Mouse (Mus musculus) hindbrain, embryonic 13.5 days (tissue): ENCODE results near the gene Itga9. TPM values are rescaled to one million over a fixed set of nuclear protein-coding genes. Genes with fewer than 3 reads are reported as not detected.

Experiments used
- ATAC-seq: fragments of 200-750 bp; cut with Nextera tagmentation; 2 replicates; pipeline ENCODE4 v1.8.0; 2017; ENCODE audit warnings: moderate TSS enrichment; ENCODE audit not compliant: low FRiP score
- H3K27ac ChIP-seq: fragments of 300-500 bp; sonication (generic); 2 replicates; pipeline ENCODE4 v1.5.1; 2015; ENCODE audit warnings: inconsistent platforms, mild to moderate bottlenecking, moderate library complexity
- H3K27me3 ChIP-seq: fragments of 300-500 bp; sonication (generic); 2 replicates; pipeline ENCODE4 v1.6.1; 2015; ENCODE audit warnings: mild to moderate bottlenecking, inconsistent platforms
- H3K36me3 ChIP-seq: fragments of 300-500 bp; sonication (generic); 2 replicates; pipeline ENCODE4 v1.6.1; 2015; ENCODE audit warnings: mild to moderate bottlenecking, inconsistent platforms
- H3K4me1 ChIP-seq: fragments of 300-500 bp; sonication (generic); replicated peaks from 2 replicates; pipeline ENCODE4 v1.6.1; 2015; ENCODE audit warnings: inconsistent platforms
- H3K4me2 ChIP-seq: fragments of 300-500 bp; sonication (generic); 2 replicates; pipeline ENCODE4 v1.6.1; 2015; ENCODE audit warnings: inconsistent platforms, mild to moderate bottlenecking, moderate library complexity
- H3K4me3 ChIP-seq: fragments of 300-500 bp; sonication (generic); 2 replicates; pipeline ENCODE4 v1.5.1; 2015; ENCODE audit warnings: mild to moderate bottlenecking, inconsistent platforms
- H3K9ac ChIP-seq: fragments of 300-500 bp; sonication (generic); 2 replicates; pipeline ENCODE4 v1.6.1; 2015; ENCODE audit warnings: mild to moderate bottlenecking, inconsistent platforms
- H3K9me3 ChIP-seq: fragments of 300-500 bp; sonication (generic); 2 replicates; pipeline ENCODE4 v1.6.1; 2016; ENCODE audit warnings: inconsistent platforms
- WGBS: fragments of 180-500 bp; shearing (Covaris S2); methylation state at CpG from one replicate; pipeline ENCODE4 v1.1.7; 2015; 5-methylcytosine and 5-hydroxymethylcytosine counted together
- polyA plus RNA-seq: library from polyadenylated mRNA; unstranded; fragments of >200 nt; fragmentation: Nextera tagmentation; extraction: Ambion mirVana; gene quantifications from 2 replicates; pipeline ENCODE4 v1.2.1, GENCODE M21; 2015

Itga9 gene
- polyA plus RNA-seq, 1 experiment from 2014 or later = 1.8 TPM

DNA sequence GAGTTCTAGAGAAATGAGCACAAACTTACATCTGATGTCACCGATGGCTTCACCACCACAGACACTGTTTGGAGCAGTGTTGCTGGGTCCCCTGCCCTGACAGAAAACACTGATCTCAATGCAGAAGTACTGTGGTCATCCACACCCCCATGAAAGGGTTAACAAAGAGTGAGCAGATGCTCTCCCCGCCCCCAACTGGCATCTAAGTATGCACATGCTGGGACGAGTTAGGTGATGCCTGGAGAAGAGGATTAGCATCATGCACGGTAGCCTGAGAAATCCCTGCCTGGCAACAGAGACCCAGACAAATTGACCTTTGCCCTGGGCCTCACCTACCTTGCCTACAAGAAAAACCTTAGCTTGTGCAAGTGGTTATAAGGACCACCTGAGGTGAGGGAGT lies 162.1 kb downstream of the Itga9 start:
- WGBS = 43% methylated on average over 4 of the region's 4 CpGs

DNA sequence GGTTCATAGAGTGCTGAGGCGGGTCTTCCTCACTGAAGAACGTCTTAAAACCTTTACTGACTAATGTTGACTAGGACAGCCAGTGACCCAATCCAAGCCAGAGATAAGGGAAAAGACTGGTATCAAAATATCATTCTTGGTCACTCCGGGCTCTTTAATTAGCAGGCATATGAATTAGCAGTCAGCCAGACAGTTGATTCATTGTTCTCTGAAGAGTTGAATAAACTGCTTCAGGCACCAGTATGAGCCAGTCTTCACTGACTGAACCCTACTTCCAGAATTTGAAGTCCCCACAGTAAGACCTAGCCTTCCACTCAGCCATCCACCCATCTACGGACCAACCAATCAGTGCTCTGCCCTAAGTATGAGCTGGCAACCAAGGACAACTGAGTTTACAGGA lies 163.9 kb downstream of the Itga9 start:
- Histone ChIP-seq H3K9ac (no peak overlapping the region), H3K9me3 (no peaks in the 10 kb centered on the region), H3K27me3 (no peaks in the 10 kb centered on the region), H3K4me3 (no peak overlapping the region), H3K4me1 (peaks cover 8% of the 10 kb centered on the region), H3K4me2 (no peak overlapping the region), H3K36me3 (no peaks in the 10 kb centered on the region), H3K27ac (no peak overlapping the region)
- ATAC-seq = no peak
- 83% methylated on average over 4 of the region's 4 CpGs for whole genome bisulfite sequencing

More for the DNA sequence above, 162.1 kb downstream of the Itga9 start:
- Histone ChIP-seq H3K27ac (no peak overlapping the region), H3K4me1 (peaks cover 16% of the 10 kb centered on the region), H3K36me3 (no peaks in the 10 kb centered on the region), H3K27me3 (no peaks in the 10 kb centered on the region), H3K4me3 (no peak overlapping the region), H3K9ac (no peak overlapping the region), H3K4me2 (no peak overlapping the region), H3K9me3 (no peaks in the 10 kb centered on the region)
- no peak for ATAC-seq

DNA sequence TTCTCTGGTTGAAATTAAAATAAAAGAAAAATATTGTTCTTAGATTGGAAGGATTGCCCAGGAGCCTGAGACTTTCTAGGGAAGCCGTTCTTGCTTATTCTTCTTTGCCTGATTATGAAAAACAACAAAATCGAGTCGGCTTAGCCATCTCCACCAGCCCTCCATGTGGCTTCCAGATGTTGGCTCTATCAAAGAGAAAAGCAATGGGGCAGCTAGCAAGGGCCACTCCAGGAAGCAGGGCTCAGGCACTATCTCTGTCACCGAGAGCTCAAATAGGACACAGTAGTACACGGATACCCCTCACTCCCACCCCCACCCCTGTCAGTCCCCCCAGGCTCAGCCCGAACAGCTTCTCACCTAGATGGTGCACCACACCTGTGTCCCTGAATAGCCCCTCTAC lies 168.2 kb downstream of the Itga9 start:
- Histone ChIP-seq H3K4me1 (peaks cover 5% of the 10 kb centered on the region; the same call in 1 of the 2 replicates), H3K9ac (no peak overlapping the region), H3K9me3 (no peaks in the 10 kb centered on the region), H3K27me3 (no peaks in the 10 kb centered on the region), H3K27ac (no peak overlapping the region), H3K4me2 (no peak overlapping the region), H3K4me3 (no peak overlapping the region), H3K36me3 (no peaks in the 10 kb centered on the region)
- no peak for ATAC-seq
- WGBS = 83% methylated on average over 6 of the region's 6 CpGs

DNA sequence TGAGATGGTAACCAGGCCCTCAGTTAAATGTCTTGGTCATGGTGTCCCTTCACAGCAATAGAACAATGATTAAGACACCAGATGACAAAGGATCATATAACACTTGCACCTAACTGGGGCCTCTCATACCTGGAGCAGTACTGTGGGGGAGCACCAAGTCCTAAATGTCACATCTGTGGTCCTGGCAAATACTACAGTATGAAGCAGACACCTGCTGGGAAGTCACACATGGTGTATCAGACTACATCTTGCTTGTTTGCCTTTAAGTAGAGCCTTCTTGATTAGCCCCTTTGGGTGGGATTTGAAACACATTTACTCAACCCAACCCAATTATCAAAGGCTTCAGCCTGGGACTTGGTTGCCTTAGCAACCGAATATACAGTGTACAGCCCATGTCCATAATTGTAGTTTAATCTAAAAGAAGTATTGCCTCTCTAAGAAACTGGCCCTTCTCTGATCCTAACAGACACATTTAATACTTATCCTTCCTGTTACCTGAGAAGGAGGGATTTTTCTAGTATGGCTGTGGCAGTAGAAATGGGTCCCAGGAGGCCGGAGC lies 170.5 kb downstream of the Itga9 start:
- Histone ChIP-seq H3K27me3 (no peaks in the 10 kb centered on the region), H3K9ac (no peak overlapping the region), H3K4me1 (peaks cover 5% of the 10 kb centered on the region; the same call in 1 of the 2 replicates), H3K4me3 (no peak overlapping the region), H3K4me2 (no peak overlapping the region), H3K9me3 (no peaks in the 10 kb centered on the region), H3K36me3 (no peaks in the 10 kb centered on the region), H3K27ac (no peak overlapping the region)
- 95% methylated on average over 2 of the region's 2 CpGs for WGBS
- no peak for ATAC-seq

DNA sequence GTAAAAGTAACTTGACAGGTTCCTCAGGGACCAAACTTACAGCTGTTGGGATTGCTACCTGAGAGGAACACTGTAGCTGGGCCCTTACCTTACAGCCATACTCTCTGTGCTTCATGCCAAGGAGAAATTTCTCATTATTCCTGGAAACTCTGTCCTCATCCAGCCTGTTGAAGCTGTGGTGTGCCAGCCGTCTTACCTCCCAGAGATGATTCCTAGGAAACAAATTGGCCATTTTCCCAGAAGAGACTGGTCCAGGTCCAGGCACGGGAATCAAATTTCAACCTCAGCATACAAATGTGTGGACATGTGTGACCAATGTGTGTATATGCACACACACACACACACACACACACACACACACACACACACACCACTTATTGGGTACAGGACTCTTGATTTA lies 172.1 kb downstream of the Itga9 start:
- no peak overlapping the region for H3K27ac ChIP-seq
- ATAC-seq = no peak
- no peak overlapping the region for H3K9ac ChIP-seq
- peaks cover 5% of the 10 kb centered on the region; the same call in 1 of the 2 replicates for H3K4me1 ChIP-seq
- no peak overlapping the region for H3K4me2 ChIP-seq
- no peaks in the 10 kb centered on the region for H3K36me3 ChIP-seq
- 58% methylated on average over 2 of the region's 2 CpGs for WGBS
- no peak overlapping the region for H3K4me3 ChIP-seq
- H3K27me3 ChIP-seq = no peaks in the 10 kb centered on the region
- H3K9me3 ChIP-seq = no peaks in the 10 kb centered on the region

DNA sequence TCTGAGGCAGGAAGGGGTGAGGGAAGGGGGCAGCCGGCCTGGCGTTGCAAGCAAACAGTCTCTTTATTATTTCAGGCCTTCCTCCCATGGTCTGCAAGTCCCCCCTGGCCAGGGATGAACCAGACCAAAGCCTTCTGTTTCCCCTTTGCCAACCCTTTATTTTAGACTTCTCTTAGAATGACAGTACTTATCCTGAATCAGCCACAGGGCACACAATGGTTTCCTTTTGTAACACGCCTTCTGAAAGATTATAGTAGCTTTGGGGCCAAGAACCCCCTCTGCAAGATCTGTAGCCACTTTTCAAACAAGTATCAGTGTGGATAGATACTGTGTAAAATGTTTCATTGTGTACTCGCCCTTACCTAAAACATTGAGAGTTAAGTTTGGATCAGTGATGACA lies 178.1 kb downstream of the Itga9 start:
- no peak for ATAC-seq
- Histone ChIP-seq H3K4me2 (no peak overlapping the region), H3K36me3 (no peaks in the 10 kb centered on the region), H3K9me3 (no peaks in the 10 kb centered on the region), H3K9ac (no peak overlapping the region), H3K4me3 (no peak overlapping the region), H3K27me3 (no peaks in the 10 kb centered on the region), H3K27ac (no peak overlapping the region), H3K4me1 (no peaks in the 10 kb centered on the region)
- 65% methylated on average over 4 of the region's 4 CpGs for WGBS

DNA sequence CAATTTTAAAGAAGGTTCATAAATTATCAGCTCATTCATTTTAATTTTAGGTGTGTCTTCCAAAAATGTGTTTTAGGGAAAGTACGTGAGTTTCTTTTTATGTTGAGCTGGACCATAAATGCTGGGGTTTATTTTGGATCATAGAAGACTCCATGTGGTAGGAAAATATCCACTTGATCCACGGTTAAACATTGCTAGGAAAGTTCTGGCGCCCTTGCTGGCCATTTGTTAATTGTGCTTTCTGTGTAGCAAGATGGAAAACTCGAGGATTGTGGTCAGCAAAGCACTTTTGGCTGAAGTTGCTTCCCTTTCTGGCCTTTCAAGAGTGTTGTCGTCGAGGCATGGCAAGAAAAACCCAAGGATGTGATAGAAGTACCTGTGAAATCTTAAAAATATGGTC lies 179.3 kb downstream of the Itga9 start:
- Histone ChIP-seq H3K27ac (no peak overlapping the region), H3K9me3 (no peaks in the 10 kb centered on the region), H3K4me1 (peaks cover 2% of the 10 kb centered on the region; the same call in 1 of the 2 replicates), H3K36me3 (no peaks in the 10 kb centered on the region), H3K4me3 (no peak overlapping the region), H3K27me3 (no peaks in the 10 kb centered on the region), H3K4me2 (no peak overlapping the region), H3K9ac (no peak overlapping the region)
- 85% methylated on average over 6 of the region's 6 CpGs for WGBS
- ATAC-seq = no peak

DNA sequence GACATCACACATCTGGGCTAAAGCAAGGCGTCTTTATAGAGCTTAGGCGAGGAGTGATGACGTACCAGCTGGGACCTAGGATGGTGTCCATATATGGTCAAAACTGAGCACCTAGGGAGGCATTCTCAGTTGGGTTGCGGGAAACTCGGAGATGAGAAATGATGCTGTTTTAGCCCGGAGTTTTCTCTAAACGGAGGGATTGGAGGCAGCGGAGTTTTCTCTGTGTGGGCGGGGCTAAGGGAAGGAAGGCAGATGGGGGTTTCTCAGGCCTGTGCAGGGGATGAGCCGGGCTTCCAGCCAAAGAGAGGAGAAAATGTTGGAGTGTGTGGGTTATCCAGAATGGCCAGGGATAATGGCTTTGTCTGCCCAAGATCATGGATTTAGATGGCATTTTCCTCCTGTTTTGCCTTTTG lies 182.4 kb downstream of the Itga9 start:
- no peak overlapping the region for H3K4me3 ChIP-seq
- no peak overlapping the region for H3K4me2 ChIP-seq
- peaks cover 14% of the 10 kb centered on the region for H3K4me1 ChIP-seq
- no peaks in the 10 kb centered on the region for H3K9me3 ChIP-seq
- no peaks in the 10 kb centered on the region for H3K36me3 ChIP-seq
- H3K27me3 ChIP-seq = no peaks in the 10 kb centered on the region
- ATAC-seq = no peak
- H3K9ac ChIP-seq = no peak overlapping the region
- no peak overlapping the region for H3K27ac ChIP-seq
- whole genome bisulfite sequencing = 66% methylated on average over 10 of the region's 10 CpGs

DNA sequence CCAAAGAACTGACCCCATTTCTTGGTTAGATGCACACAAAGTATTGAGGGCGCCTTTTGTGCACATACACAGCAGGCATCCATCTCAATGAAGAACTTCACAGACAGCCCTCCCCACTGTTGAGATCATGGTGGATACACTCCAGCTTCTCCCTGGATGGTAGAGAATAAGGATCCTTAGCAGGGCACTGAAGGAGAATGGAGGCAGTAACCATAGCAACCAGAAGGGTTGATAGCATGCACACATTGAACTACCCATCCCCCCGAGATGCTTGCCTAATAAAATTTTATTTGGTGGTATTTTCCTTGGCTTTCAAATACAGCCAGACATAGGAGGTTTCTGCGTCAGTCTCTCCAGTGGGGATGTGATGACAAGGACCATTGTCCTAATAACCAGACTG lies 184.7 kb downstream of the Itga9 start:
- Histone ChIP-seq H3K4me1 (peaks cover 17% of the 10 kb centered on the region), H3K36me3 (no peaks in the 10 kb centered on the region), H3K27me3 (no peaks in the 10 kb centered on the region), H3K4me2 (no peak overlapping the region), H3K4me3 (no peak overlapping the region), H3K9ac (no peak overlapping the region), H3K9me3 (no peaks in the 10 kb centered on the region), H3K27ac (peak overlapping the region; percentile 55)
- WGBS = 40% methylated on average over 3 of the region's 3 CpGs
- ATAC-seq = peak; percentile 69

DNA sequence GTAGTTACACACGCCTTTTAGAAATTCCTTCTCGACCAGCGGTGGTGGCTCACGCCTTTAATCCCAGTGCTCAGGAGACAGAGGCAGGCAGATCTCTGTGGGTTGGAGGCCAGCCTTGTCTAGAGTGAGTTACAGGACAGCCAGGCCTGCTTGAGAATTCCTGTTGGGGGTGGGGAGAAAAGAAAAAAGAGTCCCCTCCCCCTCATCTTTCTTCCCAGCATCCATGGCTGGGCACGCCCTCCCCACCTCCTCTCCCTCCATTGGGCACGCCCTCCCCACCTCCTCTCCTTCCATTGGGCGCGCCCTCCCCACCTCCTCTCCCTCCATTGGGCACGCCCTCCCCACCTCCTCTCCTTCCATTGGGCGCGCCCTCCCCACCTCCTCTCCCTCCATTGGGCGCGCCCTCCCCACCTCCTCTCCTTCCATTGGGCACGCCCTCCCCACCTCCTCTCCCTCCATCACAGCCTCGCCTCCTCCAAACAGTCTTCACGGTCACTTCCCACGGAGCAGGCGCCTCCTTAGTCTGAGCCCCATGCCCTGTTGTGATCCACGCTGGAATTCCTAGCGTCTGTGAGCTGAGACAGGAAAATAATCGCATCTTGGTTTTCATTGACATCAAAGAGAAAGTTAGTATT lies 186.8 kb downstream of the Itga9 start:
- H3K27ac ChIP-seq = no peak overlapping the region
- no peaks in the 10 kb centered on the region for H3K27me3 ChIP-seq
- H3K36me3 ChIP-seq = no peaks in the 10 kb centered on the region
- peaks cover 17% of the 10 kb centered on the region for H3K4me1 ChIP-seq
- no peaks in the 10 kb centered on the region for H3K9me3 ChIP-seq
- no peak overlapping the region for H3K4me3 ChIP-seq
- no peak for ATAC-seq
- 78% methylated on average over 17 of the region's 21 CpGs for WGBS
- H3K4me2 ChIP-seq = no peak overlapping the region
- no peak overlapping the region for H3K9ac ChIP-seq

DNA sequence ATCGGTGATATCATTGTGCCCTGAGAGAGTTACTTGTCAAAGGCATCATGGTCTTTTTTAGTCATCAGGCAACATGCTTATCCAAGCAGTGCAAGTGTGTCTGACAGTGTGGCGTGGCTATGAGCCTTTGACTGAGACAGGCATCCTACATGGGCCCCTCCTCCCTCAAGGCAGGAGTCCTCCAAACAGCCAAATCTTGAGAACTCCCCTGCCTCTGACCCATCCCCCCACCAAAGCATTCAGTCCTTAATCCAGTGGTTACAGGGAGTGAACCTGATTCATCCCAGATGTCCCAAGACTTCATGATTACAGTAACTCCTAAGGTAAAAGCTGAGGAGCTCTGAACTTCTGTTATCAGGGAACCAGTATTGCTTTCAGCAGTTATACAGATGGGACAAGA lies 188.2 kb downstream of the Itga9 start:
- Histone ChIP-seq H3K9ac (no peak overlapping the region), H3K4me3 (no peak overlapping the region), H3K4me2 (no peak overlapping the region), H3K27ac (no peak overlapping the region), H3K9me3 (no peaks in the 10 kb centered on the region), H3K4me1 (peaks cover 23% of the 10 kb centered on the region), H3K27me3 (no peaks in the 10 kb centered on the region), H3K36me3 (no peaks in the 10 kb centered on the region)
- ATAC-seq = no peak
- WGBS = 72% methylated on average over 2 of the region's 2 CpGs

DNA sequence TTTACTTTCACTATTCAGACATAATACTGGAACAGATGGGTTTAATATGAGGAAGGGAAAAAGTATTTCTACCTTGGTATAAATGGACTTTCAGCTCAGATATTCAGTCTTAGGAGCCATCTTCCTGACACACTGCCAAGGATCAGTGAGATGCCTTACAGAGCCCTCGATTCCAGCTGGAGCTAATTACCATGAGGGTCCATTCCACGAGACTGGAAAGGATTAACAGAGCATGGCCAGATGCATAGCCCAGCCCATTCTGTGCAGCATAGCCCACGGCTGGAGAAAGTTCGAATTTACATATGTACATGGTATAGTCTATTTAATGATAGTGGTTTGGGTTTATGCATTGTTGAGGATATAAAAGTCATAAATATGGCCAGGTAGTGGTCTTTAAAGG lies 188.8 kb downstream of the Itga9 start:
- no peaks in the 10 kb centered on the region for H3K27me3 ChIP-seq
- no peaks in the 10 kb centered on the region for H3K36me3 ChIP-seq
- H3K9me3 ChIP-seq = no peaks in the 10 kb centered on the region
- no peak overlapping the region for H3K4me2 ChIP-seq
- ATAC-seq = no peak
- WGBS = 45% methylated on average over 4 of the region's 4 CpGs
- no peak overlapping the region for H3K9ac ChIP-seq
- no peak overlapping the region for H3K27ac ChIP-seq
- H3K4me3 ChIP-seq = no peak overlapping the region
- H3K4me1 ChIP-seq = peaks cover 25% of the 10 kb centered on the region

DNA sequence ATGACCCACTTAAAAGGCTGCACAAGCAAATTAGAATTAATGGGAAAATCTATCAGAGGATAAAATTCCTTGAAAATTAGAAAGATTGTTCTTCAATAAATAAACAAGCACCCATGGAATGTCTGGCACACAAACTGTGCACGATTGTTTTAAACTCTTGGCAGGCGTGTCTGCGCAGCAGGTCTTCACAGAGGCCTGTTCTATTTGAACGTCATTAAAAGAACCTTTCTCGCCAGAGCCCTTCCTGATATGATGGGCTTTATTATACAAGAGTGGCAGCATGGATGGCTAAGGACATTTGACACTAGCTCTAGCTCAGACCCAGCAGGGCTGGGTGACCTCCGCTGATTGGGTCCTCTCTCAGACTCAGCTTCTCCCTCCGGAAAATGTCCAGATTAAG lies 192.6 kb downstream of the Itga9 start:
- Histone ChIP-seq H3K27ac (0 out of 2 replicates have a peak overlapping the region, but pooled peaks have one; percentile 15), H3K4me1 (peaks cover 16% of the 10 kb centered on the region; the same call in 1 of the 2 replicates), H3K4me2 (no peak overlapping the region), H3K4me3 (no peak overlapping the region), H3K27me3 (no peaks in the 10 kb centered on the region), H3K9me3 (no peaks in the 10 kb centered on the region), H3K36me3 (no peaks in the 10 kb centered on the region), H3K9ac (no peak overlapping the region)
- 64% methylated on average over 7 of the region's 7 CpGs for WGBS
- ATAC-seq = no peak
